25 mouse cellular contexts compared by ENCODE assay signal in genomic region chr10:116841551-116841950, GRCm38 (mm10). TPM values are rescaled to one million over a fixed set of nuclear protein-coding genes. Genes with fewer than 3 reads are reported as not detected.
"Had no signal": no experiment of that assay in that cellular context is flagged by ENCODE, and none has a peak within 500 bp of the region (broad histone marks: within the 10 kb centered on the region; RNA-seq: fewer than 3 reads in every experiment).

No protein-coding gene starts in this region.

- DNase-seq: gastrocnemius, adult 2 months; gastrocnemius, postnatal 10 days; gastrocnemius, postnatal 25 days; heart, adult 2 months; heart, postnatal 10 days; heart, postnatal 4 days; kidney, adult 18-20 months; kidney, adult 8-10 months; kidney, postnatal 10 days; kidney, postnatal 25 days; kidney, postnatal 4 days; liver; liver, embryonic 13.5 days had no signal

- H3K27me3 ChIP-seq: heart, embryonic 12.5 days; hindbrain, embryonic 12.5 days; hindbrain, embryonic 15.5 days; intestine, embryonic 15.5 days; limb, embryonic 12.5 days; liver, embryonic 13.5 days; liver, embryonic 15.5 days had no signal

- H3K4me3 ChIP-seq: gastrocnemius, adult 2 months; heart, adult 2 months; heart, embryonic 12.5 days; hindbrain, embryonic 10.5 days; hindbrain, embryonic 12.5 days; hindbrain, embryonic 15.5 days; intestine, embryonic 15.5 days; layer of hippocampus, adult 2 months; limb, embryonic 10.5 days; limb, embryonic 12.5 days; liver, embryonic 13.5 days; liver, embryonic 15.5 days had no signal

- H3K4me1 ChIP-seq: heart, embryonic 12.5 days; hindbrain, embryonic 10.5 days; hindbrain, embryonic 12.5 days; hindbrain, embryonic 15.5 days; intestine, embryonic 15.5 days; limb, embryonic 10.5 days; liver, embryonic 13.5 days; liver, embryonic 15.5 days had no signal

- H3K36me3 ChIP-seq: heart, embryonic 12.5 days; hindbrain, embryonic 10.5 days; hindbrain, embryonic 12.5 days; hindbrain, embryonic 15.5 days; intestine, embryonic 15.5 days; limb, embryonic 10.5 days; limb, embryonic 12.5 days; liver, embryonic 13.5 days; liver, embryonic 15.5 days had no signal

- H3K27ac ChIP-seq: gastrocnemius, adult 2 months; heart, adult 2 months; hindbrain, embryonic 10.5 days; hindbrain, embryonic 12.5 days; hindbrain, embryonic 15.5 days; intestine, embryonic 15.5 days; layer of hippocampus, adult 2 months; limb, embryonic 10.5 days; limb, embryonic 12.5 days; liver, embryonic 13.5 days; liver, embryonic 15.5 days had no signal

- H3K9me3 ChIP-seq: heart, embryonic 12.5 days; hindbrain, embryonic 10.5 days; hindbrain, embryonic 12.5 days; hindbrain, embryonic 15.5 days; intestine, embryonic 15.5 days; limb, embryonic 10.5 days; limb, embryonic 12.5 days; liver, embryonic 13.5 days; liver, embryonic 15.5 days had no signal

RNA-seq across cellular contexts. Expression of gene Myrfl, which starts 55.2 kb away (rescaled TPM):
- total RNA-seq: granulocyte monocyte progenitor cell, adult 5-6 weeks had no signal
- polyA plus RNA-seq: inflammation-experienced regulatory T-cells, adult 6 months; kidney, embryonic 14.5 days; liver, embryonic 13.5 days; liver, embryonic 15.5 days had no signal
